Mouse (Mus musculus): ENCODE data around the gene BC067074. TPM values are rescaled to one million over a fixed set of nuclear protein-coding genes. Genes with fewer than 3 reads are reported as not detected.
"Not testable (repeated sequence)": the region's sequence is repeated elsewhere in the genome, so short reads cannot be mapped to it uniquely, and the experiment has no call there.

BC067074 gene
- 2.0 and 5.1 TPM in 2 replicates for polyA plus RNA-seq (2012; ENCODE audit: insufficient read depth, insufficient read length, missing spikeins)

DNA sequence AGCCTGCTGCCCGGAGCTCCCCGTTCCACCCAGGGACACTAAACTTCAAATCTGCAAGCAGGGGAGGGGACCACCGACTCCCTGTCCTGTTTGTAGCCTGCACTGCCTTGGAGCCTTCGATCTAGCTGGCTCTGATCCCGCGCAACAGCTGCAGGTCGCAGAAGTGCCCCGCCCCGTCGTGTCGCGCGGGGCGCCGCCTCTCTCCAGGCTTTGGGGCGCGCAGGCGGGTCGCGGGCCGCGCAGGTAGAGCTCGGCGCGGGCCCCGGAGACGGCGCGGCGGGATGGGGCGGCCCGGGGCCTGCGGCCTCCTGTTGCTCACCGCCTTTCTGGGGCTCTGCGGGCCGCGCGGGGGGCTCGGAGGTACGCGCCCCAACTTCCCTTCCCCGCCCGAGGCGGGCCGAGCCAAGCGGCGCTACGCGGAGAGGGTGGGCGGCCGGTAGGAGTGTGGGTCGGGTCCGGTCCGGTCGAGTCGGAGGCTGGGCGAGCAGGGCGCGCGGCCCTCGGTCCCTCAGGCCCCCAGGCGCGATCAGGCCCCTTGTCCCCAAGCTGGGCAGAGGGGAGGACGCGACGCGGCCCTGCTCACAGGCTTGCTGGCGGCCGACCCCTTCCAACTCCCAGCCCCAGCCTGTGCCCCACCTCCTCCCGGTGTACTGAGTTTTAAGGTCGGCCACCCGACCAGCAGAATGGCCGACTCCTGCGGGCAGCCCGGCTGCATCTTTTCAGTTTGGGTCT lies at the start of gene BC067074:
TSS of gene BC067074 (plus strand) at position 185 of the 732 bp plus-strand sequence.
- Histone ChIP-seq H3K4me1 (ENCODE audit: control insufficient read depth, insufficient read depth, insufficient read length, low read length) (no peaks in the 10 kb centered on the region), H3K27ac (replicated peaks; ENCODE audit: low read depth, low read length) (no peak within 1 kb of the TSS)

DNA sequence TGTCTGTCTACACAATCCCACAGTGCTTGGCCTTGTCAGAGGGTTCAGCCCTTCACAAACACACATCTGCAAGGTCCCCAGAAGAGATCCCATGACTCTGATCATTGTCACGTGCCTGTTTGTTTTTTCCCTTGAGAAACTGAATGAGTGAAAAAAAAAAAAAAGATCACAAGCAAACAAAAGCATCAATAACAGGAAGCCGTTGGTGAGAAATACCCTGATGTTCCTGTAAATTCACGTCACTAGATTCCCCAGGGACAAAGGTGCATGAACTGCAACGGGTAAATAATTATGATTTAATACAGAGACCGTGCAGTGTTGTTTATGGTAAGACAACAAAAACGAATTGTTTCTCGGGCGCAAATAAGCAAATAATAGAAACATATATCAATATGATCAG lies 47.9 kb upstream of the BC067074 start:
- no peak overlapping the region for H3K4me3 ChIP-seq (ENCODE audit: insufficient read depth, low read depth, low read length)
- no peak overlapping the region for H3K27ac ChIP-seq (replicated peaks; ENCODE audit: low read depth, low read length)
- H3K4me1 ChIP-seq (ENCODE audit: control insufficient read depth, insufficient read depth, insufficient read length, low read length), result no peaks in the 10 kb centered on the region

More for the DNA sequence above, at the start of gene BC067074:
- peak within 1 kb of the TSS; percentile 53 for H3K4me3 ChIP-seq (ENCODE audit: insufficient read depth, low read depth, low read length)

GRCm38 (mm10) chr13:113252580-113252979 lies 40.4 kb upstream of the BC067074 start:
- not testable (repeated sequence) for H3K27ac ChIP-seq (replicated peaks; ENCODE audit: low read depth, low read length); H3K4me1 ChIP-seq (ENCODE audit: control insufficient read depth, insufficient read depth, insufficient read length, low read length); H3K4me3 ChIP-seq (ENCODE audit: insufficient read depth, low read depth, low read length)

GRCm38 (mm10) chr13:113256766-113257165 lies 36.2 kb upstream of the BC067074 start:
- Histone ChIP-seq H3K4me3 (ENCODE audit: insufficient read depth, low read depth, low read length) (no peak overlapping the region), H3K27ac (replicated peaks; ENCODE audit: low read depth, low read length) (no peak overlapping the region)

GRCm38 (mm10) chr13:113257190-113257589 lies 35.8 kb upstream of the BC067074 start:
- Histone ChIP-seq H3K4me3 (ENCODE audit: insufficient read depth, low read depth, low read length) (no peak overlapping the region), H3K27ac (replicated peaks; ENCODE audit: low read depth, low read length) (no peak overlapping the region), H3K4me1 (ENCODE audit: control insufficient read depth, insufficient read depth, insufficient read length, low read length) (no peaks in the 10 kb centered on the region)

More at GRCm38 (mm10) chr13:113256766-113257165, 36.2 kb upstream of the BC067074 start:
- no peaks in the 10 kb centered on the region for H3K4me1 ChIP-seq (ENCODE audit: control insufficient read depth, insufficient read depth, insufficient read length, low read length)

DNA sequence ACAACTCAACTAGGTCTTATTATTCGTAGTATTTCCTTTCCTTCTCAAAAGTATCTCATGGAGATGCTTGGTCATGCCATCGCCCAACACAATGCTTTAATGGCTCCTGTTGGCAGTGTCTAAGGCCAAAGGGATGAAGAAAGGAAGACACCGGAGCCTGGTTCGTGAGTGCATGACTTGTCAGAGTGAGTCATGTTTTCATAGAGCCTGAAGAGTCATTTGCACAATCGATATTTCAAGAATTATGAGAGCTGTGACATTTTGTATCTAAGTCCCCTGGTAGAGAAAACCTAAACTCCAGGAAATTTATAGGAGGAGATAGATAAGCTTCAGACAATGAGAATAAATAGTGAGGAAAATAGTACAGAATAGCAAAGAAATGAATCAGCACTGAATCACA lies 33.7 kb upstream of the BC067074 start:
- H3K27ac ChIP-seq (replicated peaks; ENCODE audit: low read depth, low read length), result no peak overlapping the region
- H3K4me1 ChIP-seq (ENCODE audit: control insufficient read depth, insufficient read depth, insufficient read length, low read length), result no peaks in the 10 kb centered on the region
- no peak overlapping the region for H3K4me3 ChIP-seq (ENCODE audit: insufficient read depth, low read depth, low read length)

DNA sequence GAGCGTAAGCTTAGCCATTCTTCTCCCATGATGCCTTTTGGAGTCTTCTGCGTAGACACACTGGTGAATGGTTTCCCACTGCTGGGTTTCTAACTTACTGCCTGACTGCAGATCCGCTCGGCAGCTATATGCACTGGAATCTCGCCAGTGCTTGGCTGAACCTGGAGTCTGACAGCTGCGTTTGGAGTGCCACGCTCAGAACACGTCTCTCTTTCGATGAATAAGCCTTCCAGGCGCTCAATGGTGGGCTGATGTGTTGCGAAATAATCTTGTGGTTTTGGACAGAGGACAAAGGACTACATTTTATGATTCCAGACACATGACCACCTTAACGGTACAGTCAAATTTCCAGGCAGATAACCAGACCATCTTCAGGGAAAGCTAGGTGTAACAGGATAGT lies 30.1 kb upstream of the BC067074 start:
- Histone ChIP-seq H3K4me1 (ENCODE audit: control insufficient read depth, insufficient read depth, insufficient read length, low read length) (no peaks in the 10 kb centered on the region), H3K4me3 (ENCODE audit: insufficient read depth, low read depth, low read length) (no peak overlapping the region), H3K27ac (replicated peaks; ENCODE audit: low read depth, low read length) (no peak overlapping the region)

DNA sequence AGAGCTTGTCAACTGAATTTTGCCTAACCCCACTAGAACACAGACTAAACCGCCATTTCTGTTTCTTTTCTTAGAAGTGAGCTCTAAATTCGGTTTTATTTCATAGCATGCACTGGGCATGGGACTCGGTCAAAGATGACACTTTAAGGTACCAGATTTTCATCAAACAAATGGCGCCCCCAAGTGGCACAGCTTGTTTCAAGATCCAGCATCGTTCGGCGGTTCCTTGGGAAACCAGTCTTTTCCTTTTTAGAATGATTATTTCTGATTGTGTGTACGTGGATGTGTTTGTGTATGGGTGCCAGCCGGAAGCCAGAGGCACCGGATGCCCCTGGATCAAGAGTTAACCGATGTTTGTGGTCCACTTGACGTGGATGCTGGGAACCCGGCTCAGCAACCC lies 27.7 kb upstream of the BC067074 start:
- Histone ChIP-seq H3K4me3 (ENCODE audit: insufficient read depth, low read depth, low read length) (no peak overlapping the region), H3K4me1 (ENCODE audit: control insufficient read depth, insufficient read depth, insufficient read length, low read length) (no peaks in the 10 kb centered on the region), H3K27ac (replicated peaks; ENCODE audit: low read depth, low read length) (no peak overlapping the region)

DNA sequence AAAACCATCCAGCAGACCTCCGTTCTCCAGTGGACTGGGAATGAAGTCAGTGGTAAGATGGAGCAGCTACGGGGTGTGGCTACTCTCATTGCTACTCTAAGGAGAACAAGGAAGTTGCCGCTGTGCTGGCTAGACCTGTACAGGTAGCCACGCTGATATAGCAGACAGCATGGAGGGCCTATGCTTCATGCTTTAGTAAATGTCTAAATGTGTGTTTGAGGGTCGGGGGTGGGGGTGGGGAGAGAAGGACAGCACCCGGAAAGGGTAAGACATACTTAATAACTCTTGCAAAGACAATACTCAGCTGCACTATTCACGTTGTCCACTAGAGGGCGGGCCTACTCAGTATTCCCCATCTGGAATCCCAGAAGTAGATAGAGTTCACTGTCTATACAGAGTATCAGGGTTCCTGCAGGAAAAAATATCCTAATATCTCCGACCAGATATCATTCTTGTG lies 26.4 kb upstream of the BC067074 start:
- no peak overlapping the region for H3K4me3 ChIP-seq (ENCODE audit: insufficient read depth, low read depth, low read length)
- H3K27ac ChIP-seq (replicated peaks; ENCODE audit: low read depth, low read length), result no peak overlapping the region
- H3K4me1 ChIP-seq (ENCODE audit: control insufficient read depth, insufficient read depth, insufficient read length, low read length), result no peaks in the 10 kb centered on the region

GRCm38 (mm10) chr13:113267204-113267603 lies 25.8 kb upstream of the BC067074 start:
- H3K4me3 ChIP-seq (ENCODE audit: insufficient read depth, low read depth, low read length), result no peak overlapping the region
- H3K4me1 ChIP-seq (ENCODE audit: control insufficient read depth, insufficient read depth, insufficient read length, low read length), result no peaks in the 10 kb centered on the region
- H3K27ac ChIP-seq (replicated peaks; ENCODE audit: low read depth, low read length), result no peak overlapping the region

GRCm38 (mm10) chr13:113269777-113270776 lies 22.9 kb upstream of the BC067074 start:
- Histone ChIP-seq H3K27ac (replicated peaks; ENCODE audit: low read depth, low read length) (no peak overlapping the region), H3K4me1 (ENCODE audit: control insufficient read depth, insufficient read depth, insufficient read length, low read length) (no peaks in the 10 kb centered on the region), H3K4me3 (ENCODE audit: insufficient read depth, low read depth, low read length) (no peak overlapping the region)

- no peak overlapping the region for H3K27ac ChIP-seq (replicated peaks; ENCODE audit: low read depth, low read length)
- no peak overlapping the region; the same call in 1 of the 2 replicates for H3K4me3 ChIP-seq (ENCODE audit: insufficient read depth, low read depth, low read length)
- H3K4me1 ChIP-seq (ENCODE audit: control insufficient read depth, insufficient read depth, insufficient read length, low read length), result no peaks in the 10 kb centered on the region
Measured at GRCm38 (mm10) chr13:113271189-113271588, 21.8 kb upstream of the BC067074 start.

- no peaks in the 10 kb centered on the region for H3K4me1 ChIP-seq (ENCODE audit: control insufficient read depth, insufficient read depth, insufficient read length, low read length)
- H3K4me3 ChIP-seq (ENCODE audit: insufficient read depth, low read depth, low read length), result no peak overlapping the region
- H3K27ac ChIP-seq (replicated peaks; ENCODE audit: low read depth, low read length), result no peak overlapping the region
Measured at GRCm38 (mm10) chr13:113287141-113287540, 5.8 kb upstream of the BC067074 start.

DNA sequence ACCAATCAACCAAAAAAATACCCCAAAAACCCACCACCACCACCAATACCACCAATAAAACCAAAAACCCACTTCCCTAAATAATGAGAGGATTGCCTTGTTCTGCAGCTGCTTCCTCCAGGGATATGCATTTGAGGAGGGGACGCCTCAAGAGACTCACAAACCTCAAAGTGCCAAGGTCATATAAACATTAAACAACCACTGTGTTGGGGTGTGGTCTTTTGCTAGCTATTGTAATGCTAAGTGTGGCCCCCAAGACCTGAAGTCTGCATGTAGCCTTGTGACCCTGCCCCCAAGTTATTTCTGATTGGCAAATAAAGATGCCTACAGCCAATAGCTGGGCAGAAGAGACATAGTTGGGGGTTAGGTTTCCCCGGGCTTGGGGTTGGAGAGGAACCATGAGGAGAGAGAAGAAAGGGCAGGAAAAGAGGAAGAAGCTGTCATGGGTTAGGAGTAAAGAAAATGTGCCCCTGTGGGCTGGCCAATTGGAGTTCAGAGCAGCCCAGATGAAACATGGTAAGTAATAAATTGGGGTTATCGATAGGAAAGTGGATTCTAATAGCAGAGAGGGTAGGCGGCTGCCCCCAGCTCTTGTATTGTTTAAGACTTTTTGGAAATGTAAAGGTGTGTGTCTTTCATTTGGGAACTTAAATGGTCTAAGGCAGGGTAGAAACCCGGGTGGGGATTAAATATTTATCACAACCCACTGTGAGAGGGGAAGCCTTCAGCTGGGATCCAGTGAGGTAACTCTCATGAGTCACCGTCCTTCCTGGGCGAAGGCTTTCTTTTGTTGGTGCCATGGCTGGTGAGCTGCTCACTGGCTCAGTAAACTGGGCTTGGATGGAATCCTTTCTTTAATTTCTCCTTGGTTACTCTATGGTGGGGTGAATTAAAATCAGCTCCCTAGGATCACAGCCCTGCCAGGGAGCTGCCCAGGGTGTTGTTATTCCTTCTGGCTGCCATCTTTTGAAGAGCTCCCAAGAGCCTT lies 4.5 kb upstream of the BC067074 start:
- no peak overlapping the region for H3K4me3 ChIP-seq (ENCODE audit: insufficient read depth, low read depth, low read length)

More for the DNA sequence above, 4.5 kb upstream of the BC067074 start:
- Histone ChIP-seq H3K27ac (replicated peaks; ENCODE audit: low read depth, low read length) (no peak overlapping the region), H3K4me1 (ENCODE audit: control insufficient read depth, insufficient read depth, insufficient read length, low read length) (no peaks in the 10 kb centered on the region)

Data from brown adipose tissue, adult 24 weeks (tissue).